Mouse (Mus musculus) brain, adult 2 months (tissue): ENCODE measurements around the gene Dhrs2.
A peak's percentile ranks its signal among the peaks of the same experiment; 100 is the strongest.

Experiments used
- DNase-seq: peaks from one replicate; pipeline ENCODE4 v3.0.0; 2011; ENCODE audit warnings: low read depth, low spot score

The Dhrs2 gene

DNA sequence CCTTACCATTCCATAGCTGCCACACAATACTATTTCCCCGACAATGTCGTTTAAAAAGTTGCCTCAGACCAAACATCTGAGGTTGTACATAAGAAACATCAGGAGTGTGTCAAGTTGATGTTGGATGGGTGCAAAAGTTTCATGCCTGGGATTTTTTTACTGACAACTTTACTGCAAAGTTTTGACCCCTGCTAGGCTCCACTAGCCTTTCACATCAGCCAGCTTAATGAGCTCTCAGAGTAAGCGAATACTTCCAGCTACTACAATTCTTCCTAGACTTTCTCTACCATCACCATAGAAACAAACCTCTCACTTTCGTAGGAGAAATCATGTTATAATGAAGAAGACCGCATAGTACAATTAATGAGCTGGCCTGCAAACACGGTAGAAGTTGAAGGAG lies 26.5 kb downstream of the Dhrs2 start:
- no peak for DNase-seq

DNA sequence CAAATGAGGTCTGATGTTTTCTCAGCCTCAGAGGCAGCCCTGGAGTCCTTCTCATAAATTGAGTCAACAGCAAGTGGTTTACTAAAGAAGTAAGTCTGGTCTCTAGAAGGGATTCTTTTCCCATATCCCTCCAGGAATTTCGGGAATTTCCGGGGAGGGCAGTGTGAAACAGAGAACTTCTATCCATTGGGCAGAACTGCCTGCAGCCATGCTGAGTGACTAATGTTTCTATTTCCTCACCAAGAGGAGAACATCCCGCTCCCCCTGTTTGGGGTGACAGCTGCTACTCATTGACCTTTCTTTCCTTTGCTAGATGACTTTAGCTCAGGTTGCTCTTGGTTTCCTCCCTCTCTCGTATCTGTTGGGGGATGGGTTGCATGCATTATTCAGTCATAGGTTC lies 31.8 kb downstream of the Dhrs2 start:
- DNase-seq, result no peak

GRCm38 (mm10) chr14:55255443-55255842 lies 33.6 kb downstream of the Dhrs2 start:
- no peak for DNase-seq

DNA sequence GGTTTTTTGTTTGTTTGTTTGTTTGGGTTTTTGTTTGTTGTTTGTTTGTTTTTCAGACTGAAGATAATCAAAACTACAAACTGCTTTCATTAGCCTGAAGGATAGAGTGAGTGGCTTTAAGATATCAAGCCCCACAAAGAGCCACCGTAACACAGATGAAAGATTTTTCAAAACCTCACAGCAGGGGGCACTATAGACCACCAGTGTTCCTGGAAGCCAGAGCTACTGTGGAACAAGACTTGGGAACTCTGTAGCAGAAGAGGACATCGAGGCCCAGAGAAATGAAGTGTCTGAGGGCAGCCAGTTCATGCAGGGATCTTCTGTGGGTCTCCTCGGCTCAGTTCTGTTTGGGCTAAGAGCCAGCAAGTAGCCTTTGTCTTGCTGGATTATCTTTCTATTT lies 49.4 kb downstream of the Dhrs2 start:
- DNase-seq, result peak; percentile 79

GRCm38 (mm10) chr14:55273023-55273422 lies 51.2 kb downstream of the Dhrs2 start:
- no peak for DNase-seq

GRCm38 (mm10) chr14:55274810-55275209 lies 53.0 kb downstream of the Dhrs2 start:
- DNase-seq, result peak; percentile 28

GRCm38 (mm10) chr14:55279322-55280069 lies 57.7 kb downstream of the Dhrs2 start:
- DNase-seq, result peak; percentile 8
